Mouse (Mus musculus) layer of hippocampus, adult 2 months (tissue): ENCODE measurements at regions not wholly inside any gene's neighbourhood (a gene's known extent, or its start where the extent isn't known, plus 50 kb on each side); places are given as distances from the start of the nearest gene placed in this dataset.

Experiments
- DNase-seq, 2 experiments: peaks; one replicate each; pipeline ENCODE4 v3.0.0; 2022; ENCODE audit warnings: low spot score in 2 of 2
- H3K27ac ChIP-seq: fragments of 200-600 bp; 2 replicates; pipeline ENCODE4 v1.8.1; 2022
- H3K4me3 ChIP-seq: fragments of 200-600 bp; 2 replicates; pipeline ENCODE4 v1.8.1; 2022; ENCODE audit warnings: mild to moderate bottlenecking
- CTCF ChIP-seq: fragments of 200-600 bp; conservative IDR thresholded peaks from 2 replicates; pipeline ENCODE4 v1.8.1; 2022; ENCODE audit warnings: antibody characterized with exemption, mild to moderate bottlenecking, moderate library complexity
- microRNA-seq, 2 experiments: library from miRNA; unstranded; fragments of <30 nt; microRNA quantifications; one replicate each; pipeline ENCODE4 v1.2.0; 2021

DNA sequence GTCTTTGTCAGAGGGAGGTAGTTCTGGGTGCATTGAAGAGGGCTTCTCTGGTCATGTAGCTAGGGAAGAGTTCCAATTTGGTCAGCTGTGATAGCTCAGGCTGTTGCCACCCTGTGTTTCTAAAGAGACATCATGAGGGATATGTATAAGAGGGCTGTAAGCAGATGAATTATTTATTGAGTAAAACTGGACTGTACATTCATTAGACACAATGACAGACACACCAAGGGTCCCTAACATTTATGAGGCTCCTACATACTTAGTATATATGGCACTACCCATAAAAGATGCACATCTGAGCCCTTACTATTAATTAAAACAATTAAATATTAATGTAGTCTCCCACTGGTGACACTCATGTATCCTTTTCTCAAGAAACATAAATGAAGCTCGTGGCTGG lies 90.6 kb upstream of the Arg1 start:
- Histone ChIP-seq H3K27ac (no peak overlapping the region), H3K4me3 (no peak overlapping the region)
- DNase-seq, result no peak
- TF ChIP-seq CTCF, result no peak

DNA sequence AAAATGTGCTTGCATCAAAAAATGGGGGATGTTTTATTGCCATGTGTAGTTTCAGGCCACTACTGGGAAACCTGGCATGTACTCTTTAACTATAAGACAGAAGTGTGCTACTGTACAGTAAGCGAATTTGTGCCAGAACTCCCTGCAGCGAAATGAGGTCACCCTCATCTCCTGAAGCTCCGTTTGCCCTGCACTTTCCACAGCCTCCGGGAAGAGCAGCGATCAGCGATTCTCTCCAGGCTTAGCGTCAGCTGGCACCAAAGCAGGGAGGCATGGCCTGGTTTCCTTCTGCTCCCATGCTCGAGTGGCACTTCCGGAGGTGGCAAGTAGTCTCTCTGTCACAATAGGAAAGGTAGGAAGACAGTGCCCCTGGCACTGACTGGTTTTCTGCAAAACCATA lies 88.8 kb upstream of the Arg1 start:
- Histone ChIP-seq H3K27ac (peak overlapping the region; percentile 46), H3K4me3 (no peak overlapping the region)
- no peak for TF ChIP-seq CTCF
- DNase-seq, result no peak

DNA sequence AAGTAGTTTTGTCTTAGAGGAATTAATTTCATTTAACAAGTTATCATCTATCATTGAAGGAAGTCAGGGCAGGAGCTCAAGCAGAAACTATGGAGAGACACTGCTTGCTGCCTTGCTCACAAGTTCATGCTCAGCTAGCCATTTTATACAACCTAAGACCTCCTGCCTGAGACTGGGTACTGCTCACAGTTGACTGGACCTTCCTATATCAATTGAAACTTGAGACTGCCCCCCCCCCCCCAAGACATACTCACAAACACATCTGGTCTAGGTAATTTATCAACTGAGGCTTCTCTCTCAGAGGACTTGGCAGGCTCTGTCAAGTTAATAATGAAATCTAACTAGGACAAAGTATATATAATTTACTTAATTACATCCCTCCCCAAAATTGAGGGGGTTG lies 84.8 kb upstream of the Arg1 start:
- Histone ChIP-seq H3K4me3 (no peak overlapping the region), H3K27ac (no peak overlapping the region)
- no peak for DNase-seq
- no peak for TF ChIP-seq CTCF

DNA sequence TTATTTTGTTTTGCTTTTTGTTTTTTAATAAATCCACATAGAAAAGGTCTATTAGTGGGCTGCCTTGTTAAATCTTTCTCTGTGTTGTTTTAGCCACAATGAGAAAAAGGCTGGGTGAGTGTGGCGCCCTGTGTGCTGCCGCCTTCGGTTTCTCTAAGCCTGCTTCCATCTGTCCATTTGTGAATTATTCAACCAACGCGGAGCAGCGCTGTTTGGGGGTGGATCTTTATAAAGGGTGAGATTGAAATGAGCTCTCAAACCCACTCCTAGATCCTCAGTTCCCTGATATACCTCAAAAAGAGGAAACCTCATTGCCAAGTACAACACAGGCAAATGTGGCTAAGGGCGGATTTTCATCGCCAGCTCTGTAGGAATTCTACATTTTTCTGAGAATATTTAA lies 74.0 kb upstream of the Arg1 start:
- DNase-seq, result peak; percentile 52 to 63

DNA sequence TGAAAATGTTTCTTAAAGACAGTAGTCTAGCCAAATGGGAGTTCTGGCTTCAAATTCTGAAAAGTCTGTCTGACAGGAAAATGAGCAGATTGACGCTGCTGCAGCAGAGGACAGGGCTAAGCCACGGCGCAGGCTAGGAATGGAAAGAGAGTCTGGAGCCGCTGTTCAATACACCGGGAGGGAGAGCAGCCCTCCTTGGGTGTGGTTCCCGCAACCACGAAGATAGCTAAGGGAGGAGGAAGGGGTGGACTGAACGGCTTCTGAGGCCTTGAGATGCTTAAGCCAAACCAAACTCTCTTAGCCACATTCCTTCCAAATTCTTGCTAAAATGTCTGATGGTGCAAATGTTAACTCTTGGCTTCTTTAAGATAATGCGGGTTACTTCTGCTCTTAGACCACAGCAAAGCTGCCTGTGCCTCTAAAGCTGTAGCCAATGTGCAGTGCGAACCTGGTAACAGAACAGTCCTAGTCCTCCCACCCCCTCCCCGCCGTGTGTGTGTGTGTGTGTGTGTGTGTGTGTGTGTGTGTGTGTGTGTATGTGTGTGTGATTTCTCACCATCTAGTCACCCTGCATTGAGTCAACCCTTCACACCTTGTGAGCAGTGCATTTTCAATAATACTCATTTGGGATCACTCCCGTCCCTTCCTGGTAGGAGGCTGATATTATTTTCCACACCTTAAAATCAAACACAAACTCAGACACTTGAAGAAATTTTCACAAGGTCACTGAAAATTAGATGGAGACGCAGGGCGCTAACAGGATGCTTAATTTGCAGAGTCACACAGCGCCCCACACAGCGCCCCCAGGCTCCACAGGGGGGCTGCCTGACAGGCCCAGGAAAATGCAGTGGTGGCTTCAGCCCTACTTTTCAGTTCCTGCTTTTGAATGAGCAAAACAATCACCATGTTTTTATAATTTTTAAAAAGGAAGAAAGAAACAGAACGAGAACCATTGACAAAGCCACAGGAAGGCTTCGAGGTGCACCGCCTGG lies 73.2 kb upstream of the Arg1 start:
- no peak overlapping the region for H3K4me3 ChIP-seq
- DNase-seq, result no peak
- TF ChIP-seq CTCF, result no peak
- peak overlapping the region; percentile 75 for H3K27ac ChIP-seq

More for the DNA sequence above, 74.0 kb upstream of the Arg1 start:
- Histone ChIP-seq H3K27ac (peak overlapping the region; percentile 75), H3K4me3 (no peak overlapping the region)
- no peak for TF ChIP-seq CTCF

DNA sequence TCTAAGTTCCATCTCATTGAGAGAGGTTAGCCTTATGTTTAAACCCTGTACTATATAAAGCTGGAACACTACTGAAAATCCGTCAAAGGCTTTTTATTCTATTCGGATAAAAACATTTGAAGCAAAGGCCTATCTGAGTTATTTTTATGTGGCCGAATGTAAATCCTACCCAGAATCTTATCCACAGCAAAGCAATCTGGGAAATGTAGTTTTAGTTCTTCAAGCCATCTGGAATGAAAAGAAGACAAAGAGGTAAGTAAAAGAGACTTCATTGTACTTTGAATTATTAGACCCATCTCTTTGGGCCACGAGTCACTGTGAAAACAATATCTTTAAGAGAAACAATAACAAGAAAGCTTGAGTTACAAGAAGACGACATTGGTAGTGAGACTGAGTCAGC lies 72.5 kb upstream of the Arg1 start:
- H3K4me3 ChIP-seq, result no peak overlapping the region
- DNase-seq, result no peak
- H3K27ac ChIP-seq, result peak overlapping the region; percentile 57
- TF ChIP-seq CTCF, result no peak

DNA sequence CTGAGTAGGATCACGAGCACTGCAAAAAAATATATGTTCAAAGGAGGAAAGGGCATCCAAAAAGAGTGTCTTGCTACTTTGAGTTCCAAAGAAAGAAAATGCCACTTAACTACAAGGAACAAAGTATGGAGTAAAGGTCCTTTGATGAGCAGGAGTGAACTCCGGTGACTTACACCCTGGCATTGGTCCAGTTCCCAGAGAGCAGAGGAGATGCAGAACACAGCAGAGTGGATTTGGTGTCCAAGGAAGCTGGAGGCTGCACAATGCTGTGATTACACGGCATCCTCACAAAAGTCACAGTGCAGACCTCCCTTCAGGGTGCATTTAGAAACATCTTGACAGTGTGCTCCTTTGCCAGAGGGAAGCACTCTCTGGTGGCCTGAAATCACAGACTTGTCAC lies 70.4 kb upstream of the Arg1 start:
- no peak for DNase-seq
- Histone ChIP-seq H3K4me3 (no peak overlapping the region), H3K27ac (no peak overlapping the region)
- TF ChIP-seq CTCF, result no peak

DNA sequence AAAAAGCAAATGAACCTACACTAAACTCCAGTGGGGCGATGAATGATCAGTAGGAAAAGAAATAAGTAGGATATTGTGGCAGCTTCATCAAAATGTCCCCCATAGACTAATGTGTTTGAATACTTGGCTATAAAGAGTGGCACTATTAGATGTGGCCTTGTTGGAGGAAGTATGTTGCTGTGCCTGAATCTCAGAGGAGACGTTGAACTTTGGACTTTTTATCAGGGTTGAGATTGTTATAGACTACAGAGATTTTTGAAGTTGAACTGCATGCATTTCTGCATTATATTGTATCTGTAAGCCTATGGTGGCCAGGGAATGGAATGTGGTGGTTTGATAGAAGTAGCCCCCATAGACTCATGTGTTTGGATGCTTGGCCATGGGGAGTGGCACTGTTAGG lies 68.5 kb upstream of the Arg1 start:
- Histone ChIP-seq H3K27ac (no peak overlapping the region), H3K4me3 (no peak overlapping the region)
- no peak for TF ChIP-seq CTCF
- no peak for DNase-seq

DNA sequence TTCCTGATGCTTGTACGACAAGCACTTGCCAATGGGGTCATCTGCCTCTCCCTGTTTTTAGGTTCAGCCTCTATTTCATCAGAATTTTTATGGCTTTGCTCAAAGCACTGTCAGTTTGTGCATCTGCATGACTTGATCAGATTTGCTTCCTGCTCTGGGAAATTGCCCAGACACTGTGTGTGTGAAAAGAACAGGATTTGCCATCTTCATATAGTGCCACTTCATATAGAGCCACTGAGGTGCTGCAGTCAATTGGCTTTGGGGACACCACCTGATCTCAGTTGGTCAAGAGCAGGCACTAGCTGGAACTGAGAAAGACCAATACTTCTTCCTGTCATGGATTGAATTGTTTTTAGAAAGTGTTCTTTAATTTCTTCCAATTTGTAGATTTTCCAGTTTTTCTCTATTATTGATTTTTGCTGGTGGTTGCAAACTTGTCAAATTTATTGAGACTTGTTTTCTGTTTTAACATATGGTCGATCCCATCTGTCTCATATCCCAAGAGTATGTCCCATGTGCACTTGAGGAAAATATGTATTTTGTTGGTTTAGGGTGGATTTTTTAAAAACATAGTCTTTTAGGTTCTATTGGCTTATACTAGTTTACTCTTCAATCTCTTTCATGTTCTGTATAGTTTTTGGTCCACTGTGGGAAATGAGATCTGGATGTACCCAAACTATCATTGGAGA lies 62.8 kb upstream of the Arg1 start:
- Histone ChIP-seq H3K4me3 (no peak overlapping the region), H3K27ac (no peak overlapping the region)
- DNase-seq, result no peak
- no peak for TF ChIP-seq CTCF

DNA sequence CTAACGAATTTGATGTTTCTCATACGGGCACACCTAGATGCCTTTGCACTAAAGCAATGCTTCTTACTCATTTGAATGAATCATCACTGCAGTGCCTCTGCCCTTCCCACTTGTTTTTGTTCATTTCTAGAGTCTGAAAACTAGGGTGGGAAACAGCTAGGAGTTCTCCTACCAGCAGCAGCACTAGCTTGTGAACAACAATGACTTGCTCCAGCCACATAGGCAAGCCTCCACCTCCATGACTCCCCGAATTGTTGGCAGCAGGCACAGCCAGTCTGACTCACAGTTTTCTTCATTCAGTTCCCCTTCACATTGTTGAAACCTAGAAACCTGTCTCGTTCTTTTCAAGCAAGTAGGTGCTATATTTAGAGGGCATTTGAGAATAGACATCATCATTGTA lies 57.5 kb upstream of the Arg1 start:
- H3K4me3 ChIP-seq, result no peak overlapping the region
- no peak for TF ChIP-seq CTCF
- no peak overlapping the region for H3K27ac ChIP-seq
- DNase-seq, result no peak

DNA sequence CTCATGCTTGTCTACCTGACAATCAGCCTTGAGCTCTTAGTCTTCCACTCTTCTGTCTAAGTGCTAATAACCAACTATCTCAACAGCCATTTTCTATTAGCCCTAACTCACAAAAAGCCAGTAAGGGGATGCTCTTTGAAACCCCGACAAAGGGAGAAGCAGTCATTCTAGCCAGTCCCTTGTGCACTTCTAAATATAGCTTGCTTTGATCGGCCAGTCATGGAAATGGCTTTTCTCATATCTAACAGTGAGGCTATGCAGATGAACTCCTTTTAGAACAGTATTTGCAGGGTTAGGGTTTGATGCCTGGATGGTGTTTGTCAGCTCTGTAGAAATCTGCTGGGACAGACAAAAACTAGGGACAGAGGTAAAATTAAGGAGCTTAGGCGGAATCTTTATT lies 54.5 kb upstream of the Arg1 start:
- no peak overlapping the region for H3K27ac ChIP-seq
- no peak overlapping the region for H3K4me3 ChIP-seq
- DNase-seq, result no peak
- TF ChIP-seq CTCF, result no peak

Small RNAs in the stretch of these regions (microRNA-seq; reads per million reads assigned to microRNA genes)
- gene Gm22566, result 0 reads per million in 2 experiments
